Mouse (Mus musculus) forebrain, embryonic 16.5 days (tissue): ENCODE measurements at regions not wholly inside any gene's neighbourhood (a gene's known extent, or its start where the extent isn't known, plus 50 kb on each side); places are given as distances from the start of the nearest gene placed in this dataset.
A peak's percentile ranks its signal among the peaks of the same experiment; 100 is the strongest.

Experiments
- ATAC-seq: fragments of 200-750 bp; cut with Nextera tagmentation; 2 replicates; pipeline ENCODE4 v1.8.0; 2017; ENCODE audit warnings: mild to moderate bottlenecking, moderate library complexity
- H3K27ac ChIP-seq: fragments of 300-500 bp; sonication (generic); 2 replicates; pipeline ENCODE4 v1.5.1; 2014; ENCODE audit warnings: low read length, control low read depth
- H3K27me3 ChIP-seq: fragments of 300-500 bp; sonication (generic); replicated peaks from 2 replicates; pipeline ENCODE4 v1.6.1; 2014; ENCODE audit warnings: low read length; ENCODE audit not compliant: control insufficient read depth, insufficient read depth
- H3K36me3 ChIP-seq: fragments of 300-500 bp; sonication (generic); 2 replicates; pipeline ENCODE4 v1.6.1; 2014; ENCODE audit not compliant: control insufficient read depth, insufficient read depth
- H3K4me1 ChIP-seq: fragments of 300-500 bp; sonication (generic); replicated peaks from 2 replicates; pipeline ENCODE4 v1.6.1; 2014; ENCODE audit warnings: low read length; ENCODE audit not compliant: control insufficient read depth, insufficient read depth
- H3K4me2 ChIP-seq: fragments of 300-500 bp; sonication (generic); 2 replicates; pipeline ENCODE4 v1.6.1; 2014; ENCODE audit warnings: mild to moderate bottlenecking, low read length, control low read depth
- H3K4me3 ChIP-seq: fragments of 300-500 bp; sonication (generic); replicated peaks from 2 replicates; pipeline ENCODE4 v1.5.1; 2014; ENCODE audit warnings: mild to moderate bottlenecking, low read length, control low read depth
- H3K9ac ChIP-seq: fragments of 300-500 bp; sonication (generic); replicated peaks from 2 replicates; pipeline ENCODE4 v1.6.1; 2014; ENCODE audit warnings: low read depth, low read length, control low read depth
- H3K9me3 ChIP-seq: fragments of 300-500 bp; sonication (generic); 2 replicates; pipeline ENCODE4 v1.6.1; 2016; ENCODE audit warnings: low read length; ENCODE audit not compliant: control insufficient read depth
- WGBS: fragments of 180-500 bp; shearing (Covaris S2); extraction: QIAGEN DNeasy Blood & Tissue Kit; methylation state at CpG from one replicate; pipeline ENCODE4 v1.1.7; 2014; 5-methylcytosine and 5-hydroxymethylcytosine counted together

DNA sequence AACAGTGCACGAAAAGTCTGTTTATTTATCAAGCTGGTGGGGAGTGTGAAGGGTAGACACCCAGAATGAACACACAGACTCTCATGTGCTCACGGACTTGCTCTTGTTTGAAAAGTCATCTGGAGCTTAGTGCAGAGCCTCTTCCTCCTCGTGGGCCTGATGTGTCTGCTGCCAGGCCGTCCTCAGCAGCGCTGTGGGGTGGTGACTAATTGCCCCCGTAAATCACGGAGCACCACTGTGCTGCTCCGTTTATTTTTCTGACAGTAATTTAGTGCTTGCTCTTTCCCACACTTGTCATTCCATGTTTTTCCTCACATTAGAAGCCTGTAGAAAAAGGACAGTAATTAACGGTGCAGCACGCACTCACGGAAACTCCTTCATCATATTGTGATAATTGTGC lies 51.2 kb upstream of the Gm17304 start:
- H3K27me3 ChIP-seq: peaks cover 52% of the 10 kb centered on the region
- H3K4me3 ChIP-seq: no peak overlapping the region
- no peak overlapping the region for H3K27ac ChIP-seq
- H3K4me2 ChIP-seq: no peak overlapping the region
- H3K9ac ChIP-seq: no peak overlapping the region
- H3K9me3 ChIP-seq: no peaks in the 10 kb centered on the region
- H3K36me3 ChIP-seq: no peaks in the 10 kb centered on the region
- WGBS: 18% methylated on average over 11 of the region's 11 CpGs
- H3K4me1 ChIP-seq: peaks cover 34% of the 10 kb centered on the region
- ATAC-seq: 0 out of 2 replicates have a peak, but pooled peaks have one; percentile 6

DNA sequence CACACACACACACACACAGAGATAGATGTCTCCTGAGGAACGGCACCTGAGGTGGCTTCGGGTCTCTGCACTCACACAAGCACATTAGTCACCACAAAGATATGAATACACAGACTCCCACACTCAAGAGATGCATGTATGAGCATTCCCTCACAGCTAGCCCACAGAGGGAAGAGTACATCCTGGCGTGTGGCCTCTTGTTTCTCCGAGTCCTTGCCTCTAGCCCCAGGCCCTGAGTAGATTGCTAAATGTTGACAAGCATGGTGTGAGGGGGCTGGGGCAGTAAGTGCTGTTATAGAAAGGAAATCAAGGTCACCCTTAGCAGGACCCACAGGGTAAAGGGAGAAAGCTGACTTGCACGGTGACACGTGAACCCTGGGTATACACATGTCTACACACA lies 69.6 kb upstream of the Gm17304 start:
- 89% methylated on average over 6 of the region's 6 CpGs for WGBS
- H3K9me3 ChIP-seq: no peaks in the 10 kb centered on the region

DNA sequence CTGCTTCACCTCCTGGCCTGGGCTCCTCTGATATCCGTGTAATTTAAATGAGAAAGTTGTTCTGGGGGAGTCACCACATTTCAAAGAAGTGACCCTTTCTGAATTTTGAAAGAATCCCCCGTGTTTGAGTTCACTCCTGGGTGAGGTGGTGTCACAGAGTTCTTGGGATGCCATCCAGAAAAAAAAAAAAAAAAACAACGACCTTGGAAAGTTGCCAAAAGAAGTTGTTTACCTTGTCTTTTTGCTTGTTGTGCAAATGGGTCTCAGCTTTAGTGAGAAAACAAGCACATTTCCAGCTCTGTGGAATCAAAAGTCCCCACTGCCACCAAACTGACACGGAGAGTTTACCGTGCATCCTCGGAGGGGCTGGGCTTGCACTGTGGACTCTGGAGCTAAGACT lies 71.7 kb upstream of the Gm17304 start:
- no peak overlapping the region for H3K9ac ChIP-seq
- H3K9me3 ChIP-seq: no peaks in the 10 kb centered on the region
- no peak for ATAC-seq
- H3K27ac ChIP-seq: no peak overlapping the region
- H3K4me3 ChIP-seq: no peak overlapping the region
- 32% methylated on average over 6 of the region's 6 CpGs for WGBS
- no peaks in the 10 kb centered on the region for H3K36me3 ChIP-seq
- no peak overlapping the region for H3K4me2 ChIP-seq
- peaks cover 2% of the 10 kb centered on the region; the same call in 1 of the 2 replicates for H3K4me1 ChIP-seq
- peaks cover 5% of the 10 kb centered on the region; the same call in 1 of the 2 replicates for H3K27me3 ChIP-seq

More for the DNA sequence above, 69.6 kb upstream of the Gm17304 start:
- Histone ChIP-seq H3K27me3 (peaks cover 9% of the 10 kb centered on the region), H3K27ac (no peak overlapping the region), H3K4me2 (no peak overlapping the region), H3K36me3 (no peaks in the 10 kb centered on the region), H3K9ac (no peak overlapping the region), H3K4me3 (no peak overlapping the region), H3K4me1 (peaks cover 2% of the 10 kb centered on the region; the same call in 1 of the 2 replicates)
- ATAC-seq: no peak

DNA sequence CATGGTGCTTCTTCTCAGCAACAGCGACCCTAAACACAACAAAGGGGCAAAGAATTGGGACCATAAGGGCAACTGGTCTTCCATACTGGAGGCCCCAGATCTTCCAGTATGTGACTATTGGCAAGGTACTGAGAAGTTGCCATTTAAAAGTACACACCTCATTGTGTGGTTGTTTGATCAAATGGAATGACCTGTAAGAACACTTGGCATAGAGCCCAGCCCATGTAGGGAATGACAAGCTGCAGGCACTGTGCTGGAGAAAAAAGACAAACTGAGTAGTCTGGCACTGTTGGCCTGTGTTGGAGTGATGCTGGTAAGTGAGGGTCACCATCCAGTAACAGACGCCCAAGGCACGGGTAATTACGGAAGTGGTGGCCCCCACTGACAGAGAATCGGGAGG lies 72.8 kb upstream of the Gm17304 start:
- no peak overlapping the region for H3K4me3 ChIP-seq
- no peak overlapping the region for H3K4me2 ChIP-seq
- H3K27ac ChIP-seq: no peak overlapping the region
- peaks cover 5% of the 10 kb centered on the region; the same call in 1 of the 2 replicates for H3K27me3 ChIP-seq
- no peak for ATAC-seq
- H3K36me3 ChIP-seq: no peaks in the 10 kb centered on the region
- no peaks in the 10 kb centered on the region for H3K9me3 ChIP-seq
- 62% methylated on average over 5 of the region's 5 CpGs for WGBS
- H3K9ac ChIP-seq: no peak overlapping the region
- H3K4me1 ChIP-seq: no peaks in the 10 kb centered on the region; the same call in 1 of the 2 replicates

- Histone ChIP-seq H3K9me3 (no peaks in the 10 kb centered on the region), H3K4me3 (no peak overlapping the region), H3K27me3 (no peaks in the 10 kb centered on the region), H3K4me2 (no peak overlapping the region), H3K27ac (no peak overlapping the region), H3K4me1 (peaks cover 6% of the 10 kb centered on the region; the same call in 1 of the 2 replicates), H3K36me3 (no peaks in the 10 kb centered on the region), H3K9ac (no peak overlapping the region)
- WGBS: 85% methylated on average over 8 of the region's 8 CpGs
- ATAC-seq: no peak
Measured at GRCm38 (mm10) chr5:106528811-106529210, 70.8 kb upstream of the Barhl2 start.

DNA sequence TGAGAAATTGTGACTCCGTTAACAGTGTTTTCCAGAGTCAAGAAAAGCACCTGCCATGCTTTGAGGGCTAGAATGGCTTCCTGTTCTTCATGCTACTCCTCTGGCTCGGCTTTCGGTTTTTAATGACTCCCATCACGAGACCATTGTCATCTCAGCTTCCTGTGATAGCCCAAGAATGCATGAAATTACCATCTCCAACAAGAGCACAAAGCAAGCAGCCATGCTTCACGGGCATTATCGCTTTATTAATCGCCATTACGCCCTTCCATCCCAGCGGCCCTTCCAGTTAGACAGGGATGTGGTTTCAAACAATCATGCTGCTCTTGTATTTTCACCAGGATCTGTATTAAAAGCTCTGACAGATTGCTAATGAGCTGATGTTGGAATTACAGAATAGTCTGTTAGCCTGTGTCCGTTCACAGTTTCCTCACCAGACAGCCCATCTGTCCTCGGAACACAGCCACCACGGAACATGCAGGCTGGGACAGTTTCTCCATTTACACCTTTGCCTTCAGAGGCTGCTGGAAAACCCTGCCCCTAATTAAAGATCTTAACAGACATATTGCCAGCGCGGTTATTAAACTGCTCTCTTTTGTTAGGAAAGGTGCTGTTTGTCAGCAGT lies 69.5 kb upstream of the Barhl2 start:
- no peaks in the 10 kb centered on the region for H3K36me3 ChIP-seq
- H3K4me1 ChIP-seq: peaks cover 6% of the 10 kb centered on the region; the same call in 1 of the 2 replicates
- H3K27ac ChIP-seq: no peak overlapping the region
- no peak overlapping the region for H3K4me2 ChIP-seq
- ATAC-seq: peak; percentile 66
- no peaks in the 10 kb centered on the region for H3K9me3 ChIP-seq
- 35% methylated on average over 14 of the region's 14 CpGs for WGBS
- no peak overlapping the region for H3K4me3 ChIP-seq
- H3K9ac ChIP-seq: no peak overlapping the region
- peaks cover 1% of the 10 kb centered on the region; the same call in 1 of the 2 replicates for H3K27me3 ChIP-seq

DNA sequence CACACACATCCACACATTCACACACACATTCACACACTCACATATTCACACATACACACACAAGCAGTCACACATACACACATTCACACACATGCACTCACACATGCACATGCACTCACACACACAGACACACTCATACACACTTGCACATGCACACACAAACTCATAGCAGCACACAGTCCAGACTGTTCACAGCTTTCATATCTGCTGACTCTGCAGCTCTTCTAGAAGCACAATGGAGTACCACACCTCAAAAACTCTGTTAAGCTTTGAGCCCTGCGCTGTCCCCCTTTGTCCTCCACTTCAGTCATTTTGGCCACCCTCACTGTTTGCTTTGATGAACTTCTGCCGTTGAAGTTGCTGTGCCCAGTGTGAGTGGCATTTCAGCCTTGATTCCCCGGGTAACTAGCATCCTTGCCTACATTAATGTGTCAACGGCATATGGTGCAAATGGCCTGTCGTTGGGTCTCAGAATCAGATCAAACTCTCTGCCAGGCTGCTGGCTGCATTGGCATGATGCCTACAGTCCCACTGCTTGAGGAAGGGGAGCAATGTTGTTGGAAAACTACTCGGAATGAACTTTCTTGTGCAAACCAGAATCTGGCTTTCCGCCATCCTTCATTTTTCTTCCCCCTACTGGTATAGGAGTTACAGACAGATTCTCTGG lies 54.6 kb upstream of the Barhl2 start:
- no peak overlapping the region for H3K4me3 ChIP-seq
- no peaks in the 10 kb centered on the region; the same call in 1 of the 2 replicates for H3K27me3 ChIP-seq
- H3K27ac ChIP-seq: no peak overlapping the region
- H3K9ac ChIP-seq: no peak overlapping the region
- 32% methylated on average over 7 of the region's 7 CpGs for whole genome bisulfite sequencing
- H3K4me2 ChIP-seq: no peak overlapping the region
- peaks cover 3% of the 10 kb centered on the region; the same call in 1 of the 2 replicates for H3K4me1 ChIP-seq
- no peaks in the 10 kb centered on the region for H3K9me3 ChIP-seq
- H3K36me3 ChIP-seq: no peaks in the 10 kb centered on the region
- ATAC-seq: peak; percentile 76

DNA sequence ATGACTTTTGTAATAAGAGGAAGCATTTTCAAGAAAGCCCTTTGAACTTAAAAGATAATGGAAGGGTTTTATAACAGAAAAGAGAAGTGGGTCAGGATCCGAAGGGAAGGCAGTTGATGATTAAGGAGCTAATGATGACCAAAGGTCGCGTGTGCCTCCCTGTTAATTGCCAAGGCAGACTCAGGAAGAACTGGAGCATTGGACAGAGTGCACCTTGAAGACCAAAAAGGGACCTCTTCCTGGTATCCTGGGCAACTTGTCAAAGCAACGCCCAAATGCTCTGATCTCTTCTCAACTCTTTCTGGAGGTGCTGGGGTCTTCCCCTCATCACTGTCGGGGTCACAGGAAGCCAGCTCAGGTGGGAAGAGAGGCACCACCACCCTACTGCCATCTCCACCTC lies 49.9 kb upstream of the Barhl2 start:
- H3K4me3 ChIP-seq: no peak overlapping the region
- 81% methylated on average over 5 of the region's 5 CpGs for WGBS
- no peaks in the 10 kb centered on the region for H3K9me3 ChIP-seq
- H3K9ac ChIP-seq: no peak overlapping the region
- no peak overlapping the region for H3K27ac ChIP-seq
- H3K27me3 ChIP-seq: no peaks in the 10 kb centered on the region; the same call in 1 of the 2 replicates
- no peak overlapping the region for H3K4me2 ChIP-seq
- peaks cover 3% of the 10 kb centered on the region; the same call in 1 of the 2 replicates for H3K4me1 ChIP-seq
- H3K36me3 ChIP-seq: no peaks in the 10 kb centered on the region
- ATAC-seq: no peak
